Comparison of ENCODE assay signal across 18 mouse cellular contexts in genomic region chr2:77312616-77313015, GRCm38 (mm10). TPM values are rescaled to one million over a fixed set of nuclear protein-coding genes. Genes with fewer than 3 reads are reported as not detected.
DNase-seq lines count a peak whose midpoint lies in the region; ATAC-seq and TF ChIP-seq lines count a peak whose summit lies in the region.
"Had no signal": no experiment of that assay in that cellular context is flagged by ENCODE, and none has a peak within 500 bp of the region (broad histone marks: within the 10 kb centered on the region; RNA-seq: fewer than 3 reads in every experiment).

No protein-coding gene starts in this region.

- H3K27ac ChIP-seq in ES-Bruce4 (ENCODE audit: insufficient read depth, low read length): 0 out of 2 replicates have a peak overlapping the region, but pooled peaks have one; percentile 30
- peak overlapping the region; percentile 64 for H3K27ac ChIP-seq in heart, embryonic 10.5 days
- H3K27ac ChIP-seq: hindbrain, postnatal 0 days; left cerebral cortex, adult 2 months; limb, embryonic 10.5 days had no signal

- no peak for TF ChIP-seq EP300 in ES-Bruce4 (IDR thresholded peaks at IDR 0.05; ENCODE audit: insufficient read depth, low read depth, low read length)

- peak; percentile 62 for DNase-seq in gastrocnemius, adult 18-20 months (ENCODE audit: low spot score)
- DNase-seq in gastrocnemius, postnatal 10 days: no peak
- no peak for DNase-seq in heart, embryonic 10.5 days (ENCODE audit: low spot score)
- peak; percentile 60 to 74 for DNase-seq in heart, postnatal 10 days
- DNase-seq in kidney, adult 9 months: no peak
- no peak for DNase-seq in right cerebral cortex, postnatal 10 days (ENCODE audit: low spot score in 2 of 2)
- DNase-seq: cerebellum, adult 9-10 months; kidney, adult 8-10 months; lung, embryonic 14.5 days; right cerebral cortex, adult 18-20 months had no signal

- H3K9me3 ChIP-seq in ES-Bruce4 (replicated peaks; ENCODE audit: control insufficient read depth, insufficient read depth, low read length, poor library complexity, severe bottlenecking): no peaks in the 10 kb centered on the region
- H3K9me3 ChIP-seq in heart, embryonic 10.5 days: no peaks in the 10 kb centered on the region
- H3K9me3 ChIP-seq: limb, embryonic 10.5 days had no signal

- TF ChIP-seq POLR2A in ES-Bruce4 (IDR thresholded peaks at IDR 0.05; ENCODE audit: insufficient read depth, low read length): no peak

- H3K27me3 ChIP-seq in ES-Bruce4 (ENCODE audit: control insufficient read depth, insufficient read depth, low read length, poor library complexity, severe bottlenecking): no peaks in the 10 kb centered on the region
- H3K27me3 ChIP-seq in heart, embryonic 10.5 days (ENCODE audit: insufficient read depth, poor library complexity, severe bottlenecking): no peaks in the 10 kb centered on the region
- H3K27me3 ChIP-seq: megakaryocyte, embryonic 14.5 days had no signal

- WGBS in heart, embryonic 10.5 days: 34% methylated on average over 9 of the region's 9 CpGs

- H3K4me3 ChIP-seq in ES-Bruce4 (ENCODE audit: low read depth, low read length): peak overlapping the region; percentile 98
- peak overlapping the region; percentile 22; the same call in 1 of the 2 replicates for H3K4me3 ChIP-seq in heart, embryonic 10.5 days
- H3K4me3 ChIP-seq: left cerebral cortex, adult 2 months; limb, embryonic 10.5 days; megakaryocyte, embryonic 14.5 days had no signal

- H3K9ac ChIP-seq in ES-Bruce4 (ENCODE audit: low read depth, poor library complexity, severe bottlenecking): peak overlapping the region; percentile 95
- H3K9ac ChIP-seq: lung, embryonic 14.5 days had no signal

- ATAC-seq in megakaryocyte-erythroid progenitor cell, adult 5-6 weeks (replicated peaks; ENCODE audit: low FRiP score, low TSS enrichment, poor library complexity, severe bottlenecking): no peak
- ATAC-seq: CD4-positive, CD25-positive, alpha-beta regulatory T cell, adult 4 months; hindbrain, postnatal 0 days had no signal

- H3K4me1 ChIP-seq in ES-Bruce4 (ENCODE audit: control insufficient read depth, insufficient read depth, low read length): no peaks in the 10 kb centered on the region
- peaks cover 30% of the 10 kb centered on the region for H3K4me1 ChIP-seq in heart, embryonic 10.5 days
- H3K4me1 ChIP-seq: limb, embryonic 10.5 days; megakaryocyte, embryonic 14.5 days had no signal

- H3K36me3 ChIP-seq in ES-Bruce4 (ENCODE audit: control insufficient read depth, insufficient read depth, low read length, poor library complexity, severe bottlenecking): no peaks in the 10 kb centered on the region
- H3K36me3 ChIP-seq in heart, embryonic 10.5 days: no peaks in the 10 kb centered on the region
- H3K36me3 ChIP-seq: limb, embryonic 10.5 days had no signal

- intact Hi-C loops in heart, postnatal 10 days (cut with DNase I): no loop called here

- no peak for TF ChIP-seq CTCF in ES-Bruce4 (IDR thresholded peaks at IDR 0.05; ENCODE audit: low read depth, low read length)

RNA-seq across cellular contexts. Expression of gene Sestd1, which starts 32.2 kb away (rescaled TPM):
- 1 to 10 TPM; 7.9 to 9.7 TPM for total RNA-seq in gastrocnemius, adult 18-20 months (2021)
- total RNA-seq in gastrocnemius, postnatal 10 days (2021): 10 to 100 TPM; 15.5 to 17.5 TPM
- polyA plus RNA-seq in ES-Bruce4 (2011; ENCODE audit: insufficient read depth, insufficient read length, low read depth, missing spikeins): 23.5 and 27.2 TPM in 2 replicates
- 8.2 and 9.9 TPM in 2 replicates for polyA plus RNA-seq in heart, embryonic 10.5 days (2016; fragmentation: Nextera tagmentation; extraction: Ambion mirVana)
- 10 to 100 TPM; 27.8 to 31.7 TPM for total RNA-seq in heart, postnatal 10 days (2021)
- 1.3 and 2.0 TPM in 2 replicates for total RNA-seq in megakaryocyte-erythroid progenitor cell, adult 5-6 weeks (2014; fragmentation: Nextera tagmentation)
- 5.1 and 5.4 TPM in 2 replicates for total RNA-seq in megakaryocyte-erythroid progenitor cell, adult 5-6 weeks (2017)
- total RNA-seq: MEL had no signal

Comparison
In these comparisons a context has a peak if more than half of its experiments do, and no peak if none do; other contexts are left out.
1. DNase-seq: peak in gastrocnemius, adult 18-20 months (single experiment) and heart, postnatal 10 days (2 of 2); none in gastrocnemius, postnatal 10 days (single experiment), heart, embryonic 10.5 days (single experiment), kidney, adult 9 months (single experiment) and right cerebral cortex, postnatal 10 days (0 of 2).